Mouse (Mus musculus): ENCODE measurements around the gene Rap1a. TPM values are rescaled to one million over a fixed set of nuclear protein-coding genes. Genes with fewer than 3 reads are reported as not detected.

The Rap1a gene
- total RNA-seq, 1 experiment from 2014 or later, result 819 TPM

Other genes starting within 250 kb of the Rap1a start
- gene Ddx20, start 113.8 kb downstream of the Rap1a start, total RNA-seq (2017), result 16.4 to 28.9 TPM (median 20.6 TPM) in 3 replicates
- 0.21 to 0.29 TPM in 2 of 3 replicates, not detected in the other for gene Inka2, start 96.7 kb downstream of the Rap1a start, total RNA-seq (2017)
- gene Adora3, start 69.5 kb upstream of the Rap1a start, total RNA-seq (2017), result 5.1 to 7.1 TPM in 2 of 3 replicates, not detected in the other
- 0.39 to 3.4 TPM (median 2.0 TPM) in 3 replicates for gene Tmigd3, start 69.6 kb upstream of the Rap1a start, total RNA-seq (2017)
- 39.0 to 51.7 TPM (median 50.2 TPM) in 3 replicates for gene I830077J02Rik, start 131.3 kb upstream of the Rap1a start, total RNA-seq (2017)
- gene Wdr77, start 158.0 kb upstream of the Rap1a start, total RNA-seq (2017), result 10.7 to 20.3 TPM (median 12.9 TPM) in 3 replicates
- gene Atp5f1, start 158.8 kb upstream of the Rap1a start, total RNA-seq (2017), result 316 to 456 TPM (median 356 TPM) in 3 replicates
- 0.95 to 3.8 TPM (median 2.4 TPM) in 3 replicates for gene Ovgp1, start 172.4 kb upstream of the Rap1a start, total RNA-seq (2017)
- not detected in 3 replicates for gene Pifo, start 213.3 kb upstream of the Rap1a start, total RNA-seq (2017)
- gene Chil5, start 231.5 kb upstream of the Rap1a start, total RNA-seq (2017), result 1.1 to 4.9 TPM in 2 of 3 replicates, not detected in the other